Mouse (Mus musculus) lung, adult 18-20 months (tissue): ENCODE results near the gene Ddx19a.
A peak's percentile ranks its signal among the peaks of the same experiment; 100 is the strongest.
"Not testable (repeated sequence)": the region's sequence is repeated elsewhere in the genome, so short reads cannot be mapped to it uniquely, and the experiment has no call there.

Source experiments
- DNase-seq, 2 experiments: peaks; one replicate each; pipeline ENCODE4 v3.0.0; 2022; ENCODE audit warnings: mixed read lengths in 2 of 2

Ddx19a gene

GRCm38 (mm10) chr8:110997547-110998531 lies at the start of gene Ddx19a:
TSS of gene Ddx19a (minus strand) at chr8:110997800.
- peak; percentile 88 to 91 for DNase-seq

- no peak for DNase-seq
Measured at GRCm38 (mm10) chr8:111044003-111044734, 46.6 kb upstream of the Ddx19a start.

- DNase-seq: no peak
Measured at GRCm38 (mm10) chr8:111042546-111042945, 44.9 kb upstream of the Ddx19a start.

- no peak for DNase-seq
Measured at GRCm38 (mm10) chr8:111036591-111036990, 39.0 kb upstream of the Ddx19a start.

GRCm38 (mm10) chr8:111034276-111034675 lies 36.7 kb upstream of the Ddx19a start:
- DNase-seq: peak in 1 of 2 experiments; percentile 10

GRCm38 (mm10) chr8:111033482-111034215 lies 36.0 kb upstream of the Ddx19a start:
- DNase-seq: peak; percentile 99 to 100

- DNase-seq: no peak
Measured at GRCm38 (mm10) chr8:111032916-111033315, 35.3 kb upstream of the Ddx19a start, which contains the start of gene Aars. TSS of gene Aars (plus strand) at chr8:111033144.

- DNase-seq: no peak
Measured at GRCm38 (mm10) chr8:111031572-111031971, 34.0 kb upstream of the Ddx19a start, which contains the start of gene Ddx19b. TSS of gene Ddx19b (minus strand) at chr8:111031751.

GRCm38 (mm10) chr8:111030045-111030444 lies 32.4 kb upstream of the Ddx19a start:
- DNase-seq: no peak

- DNase-seq: no peak
Measured at GRCm38 (mm10) chr8:111029589-111029988, 32.0 kb upstream of the Ddx19a start.

- DNase-seq: peak; percentile 91 to 93
Measured at GRCm38 (mm10) chr8:111027391-111027937, 29.9 kb upstream of the Ddx19a start.

GRCm38 (mm10) chr8:111026609-111027008 lies 29.0 kb upstream of the Ddx19a start:
- not testable (repeated sequence) for DNase-seq

- not testable (repeated sequence) for DNase-seq
Measured at GRCm38 (mm10) chr8:111010230-111010991, 12.8 kb upstream of the Ddx19a start.

GRCm38 (mm10) chr8:110996641-110997430 lies 764 bp downstream of the Ddx19a start:
- DNase-seq: no peak

- DNase-seq: no peak
Measured at GRCm38 (mm10) chr8:110990017-110990416, 7.6 kb downstream of the Ddx19a start.

- DNase-seq: no peak
Measured at GRCm38 (mm10) chr8:110987805-110988744, 9.5 kb downstream of the Ddx19a start.

GRCm38 (mm10) chr8:110981304-110981703 lies 16.3 kb downstream of the Ddx19a start:
- no peak for DNase-seq

GRCm38 (mm10) chr8:110977987-110978386 lies 19.6 kb downstream of the Ddx19a start:
- not testable (repeated sequence) for DNase-seq

GRCm38 (mm10) chr8:110976532-110976931 lies 21.1 kb downstream of the Ddx19a start:
- not testable (repeated sequence) for DNase-seq
